Mouse (Mus musculus): ENCODE data around the gene Ccdc82. TPM values are rescaled to one million over a fixed set of nuclear protein-coding genes. Genes with fewer than 3 reads are reported as not detected.
A peak's percentile ranks its signal among the peaks of the same experiment; 100 is the strongest.

The Ccdc82 gene
- polyA plus RNA-seq, 1 experiment from 2014 or later = 12.7 TPM

DNA sequence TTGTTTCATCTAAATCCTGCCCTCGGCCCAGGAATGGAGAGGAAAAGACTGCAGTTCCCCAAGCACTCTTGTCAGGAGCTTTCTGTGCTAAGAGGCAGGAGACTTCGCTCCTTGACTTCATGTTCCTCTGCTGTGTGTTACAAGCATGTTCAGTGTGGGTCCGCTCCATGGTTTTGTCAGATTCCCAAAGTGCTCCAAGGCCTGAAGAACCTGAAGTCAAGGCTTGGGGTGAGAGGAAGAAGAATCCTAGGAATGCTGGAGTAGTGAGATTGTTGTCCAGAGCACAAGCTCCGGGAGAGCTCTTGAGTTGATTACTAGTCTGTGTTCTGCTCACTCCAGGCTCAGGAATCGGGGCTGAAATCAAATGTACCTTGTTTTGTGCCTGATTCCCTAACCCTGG, 68.6 kb downstream of the Ccdc82 start:
- ATAC-seq = no peak
- Histone ChIP-seq H3K36me3 (no peaks in the 10 kb centered on the region), H3K9ac (replicated peaks) (no peak overlapping the region), H3K27ac (no peak overlapping the region), H3K27me3 (no peaks in the 10 kb centered on the region), H3K4me1 (replicated peaks) (peaks cover 8% of the 10 kb centered on the region), H3K4me3 (replicated peaks) (no peak overlapping the region), H3K9me3 (no peaks in the 10 kb centered on the region), H3K4me2 (replicated peaks) (no peak overlapping the region)
- WGBS = 83% methylated on average over 5 of the region's 5 CpGs

DNA sequence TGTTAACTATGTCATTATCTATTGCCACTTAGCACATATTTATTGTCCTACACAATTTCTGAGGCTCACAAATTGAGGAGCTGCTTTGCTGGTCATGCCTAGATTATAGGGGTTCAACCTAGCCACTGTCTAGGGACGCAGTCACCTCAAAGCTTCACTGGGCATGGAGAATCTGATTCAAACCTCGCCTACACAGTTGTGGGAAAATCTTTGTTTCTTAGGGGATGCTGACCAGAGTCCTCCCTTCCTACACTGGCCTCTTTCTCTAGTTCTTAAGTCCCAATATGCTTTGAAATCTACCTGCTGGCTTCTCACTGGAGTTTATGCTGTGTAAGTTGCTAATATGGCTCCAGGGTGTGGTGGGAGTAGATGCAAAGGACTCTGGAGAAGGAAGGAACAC, 72.8 kb downstream of the Ccdc82 start:
- 90% methylated on average over 2 of the region's 2 CpGs for WGBS
- Histone ChIP-seq H3K27me3 (no peaks in the 10 kb centered on the region), H3K9me3 (no peaks in the 10 kb centered on the region), H3K27ac (no peak overlapping the region), H3K9ac (replicated peaks) (no peak overlapping the region), H3K4me2 (replicated peaks) (no peak overlapping the region), H3K36me3 (no peaks in the 10 kb centered on the region), H3K4me3 (replicated peaks) (no peak overlapping the region), H3K4me1 (replicated peaks) (peaks cover 11% of the 10 kb centered on the region)
- ATAC-seq = no peak

DNA sequence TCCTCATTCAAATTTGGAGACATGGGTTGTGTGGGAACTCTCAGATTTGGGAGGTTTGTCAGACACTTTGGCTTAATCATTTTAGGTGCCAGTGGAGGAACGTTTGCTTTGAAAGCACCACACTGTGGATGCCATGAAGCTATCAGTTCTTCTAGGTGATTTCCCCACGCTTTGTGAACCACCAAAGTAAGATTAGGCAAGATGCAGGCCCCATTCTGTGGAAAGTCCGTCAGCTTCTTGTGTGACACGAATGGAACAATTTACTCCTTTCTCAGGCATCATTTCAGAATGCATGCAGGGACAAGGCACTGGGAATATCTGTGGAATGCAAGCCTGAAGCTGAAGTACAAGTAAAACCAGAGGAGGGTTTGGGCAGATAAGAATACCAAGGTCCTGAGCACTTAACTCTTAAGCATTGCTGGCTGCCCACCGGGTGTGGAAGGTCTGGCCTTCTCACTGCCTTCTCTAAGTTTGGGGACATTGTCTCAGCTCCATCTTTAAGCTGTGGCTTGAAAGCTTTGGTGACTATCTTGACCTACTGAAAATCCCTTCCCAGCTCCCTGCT, 74.1 kb downstream of the Ccdc82 start:
- Histone ChIP-seq H3K4me2 (replicated peaks) (no peak overlapping the region), H3K36me3 (no peaks in the 10 kb centered on the region), H3K27ac (no peak overlapping the region), H3K27me3 (no peaks in the 10 kb centered on the region), H3K4me1 (replicated peaks) (peaks cover 11% of the 10 kb centered on the region), H3K9ac (replicated peaks) (no peak overlapping the region), H3K4me3 (replicated peaks) (no peak overlapping the region), H3K9me3 (no peaks in the 10 kb centered on the region)
- 90% methylated on average over 5 of the region's 5 CpGs for WGBS
- ATAC-seq = no peak

DNA sequence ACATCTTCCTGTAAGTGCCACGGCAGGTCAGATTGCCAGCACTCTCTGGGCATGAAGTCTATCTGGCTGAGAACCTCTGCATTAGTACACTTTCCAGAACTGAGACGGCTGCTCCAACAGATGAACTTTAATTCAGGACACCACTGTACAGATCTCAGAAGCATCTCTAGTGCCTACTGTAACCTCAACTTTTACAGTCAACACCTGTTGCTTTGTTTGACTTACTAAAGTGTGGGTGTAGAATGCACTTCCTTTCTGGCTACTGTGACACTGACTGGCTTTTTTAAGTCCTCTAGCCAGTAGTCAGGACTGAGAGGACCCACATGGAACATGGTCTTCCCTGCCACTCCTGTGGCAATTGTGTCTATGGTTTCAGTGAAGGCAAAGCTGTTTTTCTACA, 76.3 kb downstream of the Ccdc82 start:
- H3K4me1 ChIP-seq (replicated peaks) = peaks cover 11% of the 10 kb centered on the region
- 89% methylated on average over 2 of the region's 2 CpGs for WGBS
- no peaks in the 10 kb centered on the region for H3K36me3 ChIP-seq
- no peak overlapping the region for H3K4me3 ChIP-seq (replicated peaks)
- H3K9ac ChIP-seq (replicated peaks) = no peak overlapping the region
- no peaks in the 10 kb centered on the region for H3K9me3 ChIP-seq
- no peak overlapping the region for H3K4me2 ChIP-seq (replicated peaks)
- peak overlapping the region; percentile 60; the same call in 1 of the 2 replicates for H3K27ac ChIP-seq
- ATAC-seq = no peak
- no peaks in the 10 kb centered on the region for H3K27me3 ChIP-seq

DNA sequence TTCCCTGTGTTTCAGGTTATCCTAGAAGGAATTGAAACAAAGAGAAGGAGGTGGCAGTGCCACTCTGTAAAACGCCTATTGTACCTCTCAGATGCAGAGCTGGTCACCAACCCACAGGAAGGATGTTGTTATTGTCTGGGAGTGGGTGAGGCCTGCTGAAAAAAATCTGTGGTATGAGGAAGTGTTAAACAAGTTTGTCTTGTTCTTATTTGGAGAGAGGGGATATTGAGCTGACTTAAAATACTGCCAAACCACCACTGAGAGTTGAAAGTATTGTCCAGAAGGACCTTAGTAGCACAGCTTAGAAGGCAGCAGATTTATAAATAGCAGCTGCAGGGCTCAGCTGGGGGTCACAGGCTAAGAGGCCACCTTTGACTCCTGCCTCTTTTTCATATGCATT, 76.9 kb downstream of the Ccdc82 start:
- Histone ChIP-seq H3K9ac (replicated peaks) (no peak overlapping the region), H3K27ac (peak overlapping the region; percentile 60), H3K9me3 (no peaks in the 10 kb centered on the region), H3K4me1 (replicated peaks) (peaks cover 11% of the 10 kb centered on the region), H3K4me3 (replicated peaks) (no peak overlapping the region), H3K36me3 (no peaks in the 10 kb centered on the region), H3K4me2 (replicated peaks) (no peak overlapping the region), H3K27me3 (no peaks in the 10 kb centered on the region)
- 31% methylated on average over 1 of the region's 1 CpGs for WGBS
- ATAC-seq = no peak

Other genes starting within 250 kb of the Ccdc82 start
- 12.2 and 13.9 TPM in 2 replicates for gene Jrkl, start 1.1 kb upstream of the Ccdc82 start, polyA plus RNA-seq (2015; fragmentation: Nextera tagmentation; extraction: Ambion mirVana)
- gene Maml2, start 51.0 kb downstream of the Ccdc82 start, polyA plus RNA-seq (2015; fragmentation: Nextera tagmentation; extraction: Ambion mirVana) = 11.0 and 11.5 TPM in 2 replicates
- not detected in 2 replicates for gene Gm17571, start 199.8 kb downstream of the Ccdc82 start, polyA plus RNA-seq (2015; fragmentation: Nextera tagmentation; extraction: Ambion mirVana)